Mouse (Mus musculus) embryonic stem cell, embryonic (primary cell): ENCODE measurements around the gene Mxd1.

Experiments
- CTCF ChIA-PET, 4 experiments: fragments of 300-600 bp in 2 of 4; fragments of 350-600 bp in 2 of 4; sonication (Branson Sonifier 250); formaldehyde crosslinking; loops; one replicate each; lab custom pipeline; 2022; ENCODE audit warnings: inconsistent platforms in 2 of 4; lab: Charles Lee
- POLR2A ChIA-PET, 4 experiments: fragments of 300-600 bp in 2 of 4; fragments of 350-600 bp in 2 of 4; sonication (Branson Sonifier 250); formaldehyde crosslinking; loops; one replicate each; lab custom pipeline; 2022; ENCODE audit warnings: antibody characterized with exemption in 4 of 4, inconsistent platforms in 1 of 4; lab: Charles Lee

The Mxd1 gene

GRCm38 (mm10) chr6:86665560-86666307 is 3.2 kb downstream of the Mxd1 start:
- CTCF ChIA-PET, result interaction anchor here in 2 of 4 experiments (0.6 to 1.6 kb wide), 2 partner anchors 67 to 169 kb away, joined by 5 to 9 read pairs; no protein-coding TSS in a partner anchor
- POLR2A ChIA-PET, result interaction anchor here in 2 of 4 experiments (0.7 to 2.1 kb wide), 5 partner anchors 10 to 1213 kb away, joined by 3 to 7 read pairs (median 5); no protein-coding TSS in a partner anchor

GRCm38 (mm10) chr6:86665076-86665475 is 3.9 kb downstream of the Mxd1 start:
- POLR2A ChIA-PET, result interaction anchor here in 2 of 4 experiments (0.6 to 2.1 kb wide), 6 partner anchors 9 to 1213 kb away, joined by 3 to 7 read pairs (median 3); no protein-coding TSS in a partner anchor

GRCm38 (mm10) chr6:86660161-86660877 is 8.6 kb downstream of the Mxd1 start:
- ChIA-PET CTCF (interaction anchor here in 1 of 4 experiments (0.6 kb wide), 1 partner anchor 133 kb away, joined by 5 read pairs; the partner anchor contains the start of gene Anxa4), POLR2A (interaction anchor here in 1 of 4 experiments (0.8 kb wide), 1 partner anchor 1415 kb away, joined by 4 read pairs; no protein-coding TSS in a partner anchor)

More at GRCm38 (mm10) chr6:86665076-86665475, 3.9 kb downstream of the Mxd1 start:
- CTCF ChIA-PET, result interaction anchor here in 1 of 4 experiments (1.6 kb wide), 1 partner anchor 66 kb away, joined by 5 read pairs; no protein-coding TSS in a partner anchor

- POLR2A ChIA-PET, result no interaction called here
- CTCF ChIA-PET, result no interaction called here
These were observed 10.5 kb downstream of the Mxd1 start for GRCm38 (mm10) chr6:86658501-86658900.

- ChIA-PET POLR2A (interaction anchor here in 2 of 4 experiments (0.6 to 8.4 kb wide), 8 partner anchors 9 to 279 kb away, joined by 3 to 75 read pairs (median 4); no protein-coding TSS in a partner anchor), CTCF (interaction anchor here in 2 of 4 experiments (0.5 to 0.9 kb wide), 3 partner anchors 35 to 55 kb away, joined by 3 read pairs; no protein-coding TSS in a partner anchor)
These were observed 14.6 kb downstream of the Mxd1 start for GRCm38 (mm10) chr6:86654270-86654916.

- CTCF ChIA-PET, result interaction anchor here in 1 of 4 experiments (1.9 kb wide), 1 partner anchor 18 kb away, joined by 7 read pairs; no protein-coding TSS in a partner anchor
- POLR2A ChIA-PET, result interaction anchor here in 2 of 4 experiments (0.6 to 8.4 kb wide), 5 partner anchors 11 to 1340 kb away, joined by 3 to 75 read pairs (median 4); no protein-coding TSS in a partner anchor
These were observed 15.9 kb downstream of the Mxd1 start for GRCm38 (mm10) chr6:86653026-86653425.

- CTCF ChIA-PET, result interaction anchor here in 2 of 4 experiments (0.6 kb wide), 2 partner anchors 80 to 223 kb away, joined by 3 read pairs; no protein-coding TSS in a partner anchor
These were observed 22.8 kb downstream of the Mxd1 start for GRCm38 (mm10) chr6:86646143-86646542.

GRCm38 (mm10) chr6:86645551-86645950 is 23.4 kb downstream of the Mxd1 start:
- POLR2A ChIA-PET, result interaction anchor here in 2 of 4 experiments (0.8 to 2.0 kb wide), 5 partner anchors 10 to 206 kb away, joined by 3 to 6 read pairs (median 3); no protein-coding TSS in a partner anchor
- CTCF ChIA-PET, result interaction anchor here in 2 of 4 experiments (0.5 to 1.1 kb wide), 2 partner anchors 47 to 1251 kb away, joined by 3 read pairs; no protein-coding TSS in a partner anchor

More at GRCm38 (mm10) chr6:86646143-86646542, 22.8 kb downstream of the Mxd1 start:
- POLR2A ChIA-PET, result interaction anchor here in 2 of 4 experiments (0.8 to 2.0 kb wide), 3 partner anchors 10 to 207 kb away, joined by 3 to 6 read pairs (median 3); no protein-coding TSS in a partner anchor

- POLR2A ChIA-PET, result interaction anchor here in 2 of 4 experiments (0.7 to 2.0 kb wide), 7 partner anchors 11 to 66 kb away, joined by 3 to 6 read pairs (median 3); no protein-coding TSS in a partner anchor
- CTCF ChIA-PET, result interaction anchor here in 1 of 4 experiments (1.1 kb wide), 1 partner anchor 46 kb away, joined by 3 read pairs; no protein-coding TSS in a partner anchor
These were observed 24.1 kb downstream of the Mxd1 start for GRCm38 (mm10) chr6:86644775-86645400.

GRCm38 (mm10) chr6:86641716-86642115 is 27.2 kb downstream of the Mxd1 start:
- ChIA-PET POLR2A (interaction anchor here in 3 of 4 experiments (0.6 to 4.1 kb wide), 62 partner anchors 8 to 1054 kb away, joined by 3 to 75 read pairs (median 5); partner anchors contain the start of genes Asprv1 (in 2 of the 3), Fam136a (in 1 of the 3), Mxd1 (in 1 of the 3) and Pcbp1 (in 1 of the 3)), CTCF (interaction anchor here in 3 of 4 experiments (0.7 to 1.7 kb wide), 6 partner anchors 29 to 100 kb away, joined by 3 to 10 read pairs (median 4); no protein-coding TSS in a partner anchor)

- ChIA-PET CTCF (interaction anchor here (0.6 to 1.7 kb wide), 4 partner anchors 42 to 61 kb away, joined by 3 to 10 read pairs (median 4); no protein-coding TSS in a partner anchor), POLR2A (interaction anchor here in 3 of 4 experiments (0.6 to 4.1 kb wide), 31 partner anchors 11 to 175 kb away, joined by 3 to 75 read pairs (median 5); partner anchors contain the start of gene Asprv1 (in 2 of the 3))
These were observed 28.2 kb downstream of the Mxd1 start for GRCm38 (mm10) chr6:86640776-86641175.

GRCm38 (mm10) chr6:86640161-86640560 is 28.8 kb downstream of the Mxd1 start:
- CTCF ChIA-PET, result interaction anchor here in 1 of 4 experiments (0.6 to 0.7 kb wide), 2 partner anchors 60 to 491 kb away, joined by 3 read pairs; no protein-coding TSS in a partner anchor
- POLR2A ChIA-PET, result interaction anchor here in 3 of 4 experiments (0.9 to 4.1 kb wide), 17 partner anchors 10 to 167 kb away, joined by 3 to 75 read pairs (median 10); partner anchors contain the start of gene Asprv1 (in 1 of the 3)

GRCm38 (mm10) chr6:86639180-86640160 is 29.5 kb downstream of the Mxd1 start:
- CTCF ChIA-PET, result interaction anchor here (0.6 to 1.3 kb wide), 4 partner anchors 40 to 492 kb away, joined by 3 read pairs; no protein-coding TSS in a partner anchor
- POLR2A ChIA-PET, result interaction anchor here in 3 of 4 experiments (0.5 to 1.4 kb wide), 5 partner anchors 25 to 1623 kb away, joined by 3 to 10 read pairs (median 3); no protein-coding TSS in a partner anchor

GRCm38 (mm10) chr6:86638434-86638833 is 30.5 kb downstream of the Mxd1 start:
- POLR2A ChIA-PET, result interaction anchor here in 2 of 4 experiments (0.5 to 2.2 kb wide), 4 partner anchors 13 to 374 kb away, joined by 3 to 6 read pairs (median 3); no protein-coding TSS in a partner anchor
- CTCF ChIA-PET, result interaction anchor here in 3 of 4 experiments (0.6 to 1.3 kb wide), 5 partner anchors 39 to 493 kb away, joined by 3 to 9 read pairs (median 4); no protein-coding TSS in a partner anchor
